In genomic region chr14:62735646-62736045, GRCm38 (mm10) we compare ENCODE assay signal across 20 mouse cellular contexts.
"Had no signal": no experiment of that assay in that cellular context is flagged by ENCODE, and none has a peak within 500 bp of the region (broad histone marks: within the 10 kb centered on the region; RNA-seq: fewer than 3 reads in every experiment).

No protein-coding gene starts in this region.

- H3K27me3 ChIP-seq: intestine, embryonic 15.5 days; megakaryocyte, embryonic 14.5 days had no signal

- H3K27ac ChIP-seq: intestine, embryonic 15.5 days; kidney, postnatal 0 days; layer of hippocampus, adult 2 months; liver, embryonic 14.5 days; midbrain, embryonic 10.5 days; stomach, postnatal 0 days had no signal

- H3K4me1 ChIP-seq: intestine, embryonic 15.5 days; midbrain, embryonic 10.5 days had no signal

- DNase-seq: kidney, adult 2 months; kidney, postnatal 25 days; layer of hippocampus, adult 9-11 months; liver, postnatal 0 days; lung, embryonic 14.5 days; lung, postnatal 36 days; midbrain, embryonic 14.5 days; right cerebral cortex, adult 18-20 months; right cerebral cortex, postnatal 14 days; right cerebral cortex, postnatal 4 days; thymus, adult 2 months; thymus, postnatal 25 days had no signal

- H3K4me2 ChIP-seq: intestine, embryonic 15.5 days; lung, embryonic 14.5 days had no signal

- ATAC-seq: intestine, embryonic 15.5 days; liver, postnatal 0 days; lung, postnatal 0 days had no signal

- H3K9ac ChIP-seq: intestine, embryonic 15.5 days; liver, embryonic 14.5 days; liver, postnatal 0 days; lung, embryonic 14.5 days had no signal

- H3K4me3 ChIP-seq: intestine, embryonic 15.5 days; layer of hippocampus, adult 2 months; megakaryocyte, embryonic 14.5 days; midbrain, embryonic 10.5 days had no signal

- H3K9me3 ChIP-seq: intestine, embryonic 15.5 days; megakaryocyte, embryonic 14.5 days; midbrain, embryonic 10.5 days had no signal
